Mouse (Mus musculus) lung, adult 2 months (tissue): ENCODE measurements around the gene Slc26a1.

Experiments used
- CTCF ChIP-seq: fragments of 200-500 bp; IDR thresholded peaks from 2 replicates; pipeline ENCODE4 v1.5.1; 2011; ENCODE audit warnings: mild to moderate bottlenecking, low read length, control low read depth; ENCODE audit not compliant: insufficient read depth
- POLR2A ChIP-seq: fragments of 200-500 bp; IDR thresholded peaks from 2 replicates; pipeline ENCODE4 v1.6.1; 2011; ENCODE audit warnings: low read depth, mild to moderate bottlenecking, control low read depth, low read length, borderline replicate concordance; ENCODE audit errors: extremely low read depth

DNA sequence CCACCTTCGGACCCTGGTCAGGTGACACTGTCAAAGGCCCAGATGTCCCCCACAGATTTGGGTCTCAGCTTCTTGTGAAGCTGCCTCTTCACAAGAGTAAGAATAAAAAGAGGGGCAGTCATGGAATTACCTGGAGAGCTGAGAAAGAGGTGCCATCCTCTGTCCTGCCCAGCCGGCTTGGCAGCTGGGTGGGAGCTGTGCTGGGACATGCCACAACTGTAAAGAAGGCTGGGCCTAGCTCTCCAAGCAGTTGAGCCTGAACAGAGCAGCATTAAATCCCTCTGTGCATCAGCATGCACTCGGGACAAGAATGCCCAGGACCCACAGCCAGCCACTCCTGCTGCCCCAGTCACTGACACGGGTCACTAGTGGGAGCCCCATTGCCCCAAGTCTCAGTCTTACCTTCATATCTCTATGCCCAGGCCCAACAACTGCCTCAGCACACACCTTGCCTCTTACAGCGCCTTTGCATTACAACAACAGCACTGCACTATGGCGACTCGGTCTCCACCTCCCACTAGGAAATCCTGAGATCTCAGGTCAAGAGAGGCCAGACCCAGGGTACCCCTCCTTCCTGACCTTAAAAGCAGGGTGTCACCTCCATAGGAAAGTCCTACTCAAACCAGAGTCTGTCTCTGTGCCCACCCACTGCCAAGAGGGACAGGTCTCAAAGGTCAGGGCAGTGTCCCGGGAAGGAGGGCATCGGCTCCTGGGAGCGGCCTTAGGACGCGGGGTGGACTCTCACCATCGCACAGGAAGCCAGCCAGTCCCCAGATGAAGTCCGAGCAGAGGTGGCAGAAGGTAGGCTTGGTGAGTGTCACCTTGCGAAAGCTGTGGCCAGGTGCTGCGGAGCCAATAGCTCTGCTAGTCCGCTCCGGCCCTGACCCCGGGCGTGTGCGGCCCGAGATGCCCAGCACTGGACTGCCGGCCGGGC is 15.4 kb downstream of the Slc26a1 start, which contains the start of gene Idua:
- no peak for TF ChIP-seq POLR2A
- TF ChIP-seq CTCF = no peak
